Mouse (Mus musculus) midbrain, embryonic 11.5 days (tissue): Measurements from ENCODE around the gene Spcs1. TPM values are rescaled to one million over a fixed set of nuclear protein-coding genes. Genes with fewer than 3 reads are reported as not detected.
A peak's percentile ranks its signal among the peaks of the same experiment; 100 is the strongest.

Source experiments
- ATAC-seq: fragments of 200-750 bp; cut with Nextera tagmentation; 2 replicates; pipeline ENCODE4 v1.8.0; 2017; ENCODE audit warnings: moderate TSS enrichment, moderate library complexity; ENCODE audit not compliant: low FRiP score
- DNase-seq: peaks from one replicate; pipeline ENCODE4 v3.0.0; 2015; ENCODE audit warnings: low spot score; ENCODE audit errors: missing footprints
- H3K27ac ChIP-seq: fragments of 300-500 bp; sonication (generic); 2 replicates; pipeline ENCODE4 v1.5.1; 2014; ENCODE audit warnings: low read depth, low read length
- H3K27me3 ChIP-seq: fragments of 300-500 bp; sonication (generic); 2 replicates; pipeline ENCODE4 v1.6.1; 2014; ENCODE audit warnings: mild to moderate bottlenecking, low read length, moderate library complexity, mixed read lengths; ENCODE audit not compliant: control insufficient read depth, insufficient read depth
- H3K36me3 ChIP-seq: fragments of 300-500 bp; sonication (generic); 2 replicates; pipeline ENCODE4 v1.6.1; 2014; ENCODE audit warnings: mild to moderate bottlenecking, low read length, moderate library complexity, mixed read lengths; ENCODE audit not compliant: control insufficient read depth, insufficient read depth
- H3K4me1 ChIP-seq: fragments of 300-500 bp; sonication (generic); 2 replicates; pipeline ENCODE4 v1.6.1; 2014; ENCODE audit warnings: low read length; ENCODE audit not compliant: control insufficient read depth, insufficient read depth
- H3K4me2 ChIP-seq: fragments of 300-500 bp; sonication (generic); 2 replicates; pipeline ENCODE4 v1.6.1; 2014; ENCODE audit warnings: mild to moderate bottlenecking, moderate library complexity
- H3K4me3 ChIP-seq: fragments of 300-500 bp; sonication (generic); 2 replicates; pipeline ENCODE4 v1.5.1; 2014; ENCODE audit warnings: low read depth, low read length
- H3K9ac ChIP-seq: fragments of 300-500 bp; sonication (generic); 2 replicates; pipeline ENCODE4 v1.6.1; 2014; ENCODE audit warnings: low read length
- H3K9me3 ChIP-seq: fragments of 300-500 bp; sonication (generic); 2 replicates; pipeline ENCODE4 v1.6.1; 2016; ENCODE audit warnings: low read length; ENCODE audit not compliant: control insufficient read depth
- WGBS: fragments of 180-500 bp; shearing (Covaris S2); extraction: QIAGEN DNeasy Blood & Tissue Kit; methylation state at CpG from one replicate; pipeline ENCODE4 v1.1.7; 2014; 5-methylcytosine and 5-hydroxymethylcytosine counted together
- polyA plus RNA-seq: library from polyadenylated mRNA; unstranded; fragments of >200 nt; fragmentation: Nextera tagmentation; extraction: Ambion mirVana; gene quantifications from 2 replicates; pipeline ENCODE4 v1.2.1, GENCODE M21; 2014

Gene Spcs1
- polyA plus RNA-seq: 269 and 301 TPM in 2 replicates

DNA sequence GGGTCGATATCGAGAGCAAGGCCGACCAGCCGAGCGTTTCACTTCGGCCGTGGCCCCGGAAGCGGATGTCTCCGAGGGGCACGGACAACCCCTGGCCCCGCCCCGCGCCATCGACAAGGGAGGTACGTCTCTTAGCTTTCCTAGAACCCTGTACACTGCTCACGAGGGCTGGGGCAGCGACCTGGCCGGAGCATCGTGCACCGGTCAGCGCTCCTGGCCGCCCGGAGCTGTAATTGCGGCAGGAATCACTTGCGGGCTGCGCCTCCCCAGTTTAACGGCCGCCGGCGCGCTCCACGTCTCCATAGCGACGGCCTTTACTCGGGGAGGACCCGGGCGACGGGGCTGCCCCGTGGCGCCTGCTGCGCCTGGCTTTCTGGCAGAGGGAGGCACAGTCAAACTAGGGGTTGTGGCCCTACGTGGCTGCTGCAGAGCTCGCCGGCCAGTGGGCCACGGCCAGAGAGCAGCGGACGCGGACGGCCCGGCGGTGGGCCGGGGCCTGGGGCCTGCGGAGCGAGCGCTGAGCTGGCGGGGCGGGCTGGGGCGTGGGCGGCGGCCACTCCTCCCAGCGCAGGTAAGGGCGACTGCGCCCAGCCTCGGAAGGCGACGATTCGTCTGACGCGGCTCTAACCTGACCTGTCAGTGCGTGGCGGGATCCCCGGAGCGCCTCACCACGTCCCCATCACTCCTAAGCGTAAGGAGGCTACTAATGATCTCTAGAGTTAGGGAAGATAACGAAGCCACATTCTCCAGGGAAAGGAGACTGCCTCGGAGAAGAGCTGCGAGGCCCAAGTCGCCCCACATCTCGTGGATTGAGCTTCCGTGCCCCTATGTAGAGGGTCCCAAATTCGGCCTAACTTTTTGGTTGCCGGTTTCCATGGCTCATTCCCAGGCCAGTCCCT, at the start of gene Spcs1, which contains the start of gene Glt8d1:
TSS of gene Spcs1 (minus strand) at position 366 of the 899 bp plus-strand sequence.
TSS of gene Glt8d1 (plus strand) at position 94 of the 899 bp plus-strand sequence.
- DNase-seq (peak; percentile 98), ATAC-seq (peak; percentile 94)
- Histone ChIP-seq H3K4me3 (peak within 1 kb of the TSS; percentile 93), H3K9ac (peak within 1 kb of the TSS; percentile 91), H3K36me3 (no peaks in the 10 kb centered on the region), H3K27me3 (no peaks in the 10 kb centered on the region), H3K4me1 (peaks cover 11% of the 10 kb centered on the region), H3K27ac (peak within 1 kb of the TSS; percentile 87), H3K9me3 (no peaks in the 10 kb centered on the region), H3K4me2 (peak within 1 kb of the TSS; percentile 85)
- under 1% methylated on average over 83 of the region's 84 CpGs for WGBS

GRCm38 (mm10) chr14:31045817-31046216, 44.3 kb upstream of the Spcs1 start:
- Histone ChIP-seq H3K27me3 (no peaks in the 10 kb centered on the region), H3K9me3 (no peaks in the 10 kb centered on the region), H3K9ac (no peak overlapping the region), H3K4me2 (no peak overlapping the region), H3K27ac (no peak overlapping the region), H3K4me3 (no peak overlapping the region), H3K36me3 (peaks cover 29% of the 10 kb centered on the region), H3K4me1 (no peaks in the 10 kb centered on the region)
- 92% methylated on average over 1 of the region's 1 CpGs for WGBS
- ATAC-seq: no peak
- no peak for DNase-seq

DNA sequence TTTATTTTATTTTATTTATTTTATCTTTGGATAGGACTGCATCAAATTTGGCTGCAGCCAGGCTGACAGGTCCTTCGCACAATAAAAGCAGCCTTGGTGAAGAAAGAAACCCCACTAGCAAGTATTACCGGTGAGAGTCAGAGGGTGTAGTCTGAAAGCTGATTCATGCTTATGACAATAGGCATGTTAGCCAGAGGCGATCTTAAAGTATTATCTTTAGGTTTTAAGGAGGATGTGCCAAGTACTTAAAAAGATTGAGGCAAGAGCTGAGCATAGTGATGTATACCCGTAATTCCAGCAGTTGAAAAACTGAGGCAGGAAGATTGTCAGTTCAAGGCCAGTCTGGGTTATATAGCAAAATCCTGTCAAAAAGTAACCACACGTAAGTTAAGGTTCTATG, 43.8 kb upstream of the Spcs1 start:
- peaks cover 24% of the 10 kb centered on the region for H3K36me3 ChIP-seq
- no peaks in the 10 kb centered on the region for H3K27me3 ChIP-seq
- no peak overlapping the region for H3K4me2 ChIP-seq
- no peaks in the 10 kb centered on the region for H3K9me3 ChIP-seq
- no peak overlapping the region for H3K27ac ChIP-seq
- 93% methylated on average over 5 of the region's 5 CpGs for WGBS
- no peak for ATAC-seq
- no peak overlapping the region for H3K9ac ChIP-seq
- DNase-seq: no peak
- H3K4me3 ChIP-seq: no peak overlapping the region
- H3K4me1 ChIP-seq: no peaks in the 10 kb centered on the region

- no peak overlapping the region for H3K27ac ChIP-seq
- peaks cover under 1% of the 10 kb centered on the region; the same call in 1 of the 2 replicates for H3K4me1 ChIP-seq
- WGBS: 79% methylated on average over 3 of the region's 3 CpGs
- no peak overlapping the region for H3K4me2 ChIP-seq
- peaks cover 30% of the 10 kb centered on the region for H3K36me3 ChIP-seq
- DNase-seq: no peak
- H3K9me3 ChIP-seq: no peaks in the 10 kb centered on the region
- no peak for ATAC-seq
- no peak overlapping the region for H3K4me3 ChIP-seq
- H3K27me3 ChIP-seq: no peaks in the 10 kb centered on the region
- H3K9ac ChIP-seq: no peak overlapping the region
These were observed 24.3 kb upstream of the Spcs1 start for GRCm38 (mm10) chr14:31025785-31026184.

- H3K4me3 ChIP-seq: no peak overlapping the region
- peaks cover 12% of the 10 kb centered on the region for H3K4me1 ChIP-seq
- no peak overlapping the region for H3K9ac ChIP-seq
- H3K27ac ChIP-seq: no peak overlapping the region
- no peaks in the 10 kb centered on the region for H3K9me3 ChIP-seq
- ATAC-seq (no peak), DNase-seq (no peak)
- WGBS: 80% methylated on average over 1 of the region's 1 CpGs
- no peaks in the 10 kb centered on the region for H3K27me3 ChIP-seq
- H3K4me2 ChIP-seq: no peak overlapping the region
- peaks cover 25% of the 10 kb centered on the region for H3K36me3 ChIP-seq
These were observed 21.1 kb upstream of the Spcs1 start for GRCm38 (mm10) chr14:31022579-31022978.

DNA sequence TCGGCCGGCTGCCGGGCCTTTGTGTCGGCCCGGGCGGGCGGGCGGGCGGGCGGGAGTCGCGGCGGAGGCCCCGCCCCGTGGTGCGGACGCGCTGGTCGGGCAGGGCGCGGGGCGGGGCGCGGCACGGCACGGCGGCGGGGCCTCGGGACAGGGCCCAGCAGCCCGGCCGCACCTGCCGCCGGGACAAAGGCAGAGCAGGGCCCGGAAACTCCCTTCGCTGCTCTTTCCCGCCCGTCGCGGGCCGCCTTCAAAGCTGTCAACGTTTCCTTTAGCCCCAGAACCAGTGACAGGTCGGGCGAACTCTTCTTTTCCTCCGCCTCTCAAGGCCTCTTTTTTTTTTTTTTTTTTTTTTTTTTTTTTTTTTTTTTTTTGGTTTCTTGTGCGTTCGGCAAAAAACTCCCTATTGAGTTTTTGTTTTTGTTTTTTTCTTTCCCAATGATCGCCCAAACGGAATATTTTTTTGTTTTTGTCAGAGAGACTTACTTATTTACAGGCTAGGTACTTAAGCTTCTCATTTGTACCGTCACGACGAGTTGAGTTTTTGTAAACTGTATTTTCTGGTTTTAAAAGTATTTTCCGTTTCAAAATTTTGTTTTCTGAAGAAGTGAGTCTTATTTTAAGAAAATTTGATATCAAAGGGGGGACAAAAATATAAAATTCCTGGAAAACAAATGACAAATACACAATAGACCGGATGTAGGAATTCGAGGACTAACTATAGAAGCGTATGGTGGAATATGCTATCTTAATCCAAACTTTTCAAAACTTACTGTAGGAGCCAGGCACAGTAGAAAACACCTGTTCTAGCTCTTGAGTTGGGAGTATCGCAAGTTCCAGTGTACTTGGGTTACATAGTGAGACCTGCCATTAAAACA, 18.1 kb upstream of the Spcs1 start:
- DNase-seq (peak; percentile 98), ATAC-seq (peak; percentile 96)
- 7% methylated on average over 37 of the region's 56 CpGs for WGBS
- H3K4me1 ChIP-seq: peaks cover 14% of the 10 kb centered on the region
- H3K9ac ChIP-seq: peak overlapping the region; percentile 96
- peak overlapping the region; percentile 52 for H3K4me2 ChIP-seq
- no peaks in the 10 kb centered on the region for H3K9me3 ChIP-seq
- peaks cover 14% of the 10 kb centered on the region; the same call in 1 of the 2 replicates for H3K36me3 ChIP-seq
- H3K27ac ChIP-seq: peak overlapping the region; percentile 98
- peak overlapping the region; percentile 83 for H3K4me3 ChIP-seq
- no peaks in the 10 kb centered on the region for H3K27me3 ChIP-seq

DNA sequence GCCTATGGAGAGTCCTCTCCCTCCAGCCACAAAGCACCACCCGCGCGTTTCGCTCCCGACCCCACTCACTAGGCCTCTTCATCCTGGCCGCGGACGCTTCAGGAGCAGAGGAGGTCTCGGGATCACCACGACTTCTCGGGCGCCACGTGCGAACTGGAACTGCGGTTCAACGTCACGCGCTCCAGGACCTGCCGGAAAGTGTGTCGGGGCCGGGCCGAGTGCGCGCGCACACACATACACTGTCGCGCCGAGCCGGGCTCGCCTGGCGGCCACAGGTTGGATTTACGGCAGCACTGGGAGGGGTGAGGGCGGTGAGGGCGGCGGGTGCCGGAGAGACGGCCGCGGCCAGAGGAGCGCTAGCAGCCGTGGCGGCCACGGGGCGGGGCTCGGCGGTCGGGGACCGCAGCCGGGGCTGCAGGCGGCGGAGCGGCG, 17.4 kb upstream of the Spcs1 start, which contains the start of the genes Pbrm1 and Gnl3:
TSS of gene Pbrm1 (plus strand) at position 279 of the 432 bp plus-strand sequence.
TSS of gene Gnl3 (minus strand) at position 293 of the 432 bp plus-strand sequence.
- peak; percentile 95 for ATAC-seq
- Histone ChIP-seq H3K9ac (peak within 1 kb of the TSS; percentile 96), H3K36me3 (peaks cover 13% of the 10 kb centered on the region; the same call in 1 of the 2 replicates)

DNA sequence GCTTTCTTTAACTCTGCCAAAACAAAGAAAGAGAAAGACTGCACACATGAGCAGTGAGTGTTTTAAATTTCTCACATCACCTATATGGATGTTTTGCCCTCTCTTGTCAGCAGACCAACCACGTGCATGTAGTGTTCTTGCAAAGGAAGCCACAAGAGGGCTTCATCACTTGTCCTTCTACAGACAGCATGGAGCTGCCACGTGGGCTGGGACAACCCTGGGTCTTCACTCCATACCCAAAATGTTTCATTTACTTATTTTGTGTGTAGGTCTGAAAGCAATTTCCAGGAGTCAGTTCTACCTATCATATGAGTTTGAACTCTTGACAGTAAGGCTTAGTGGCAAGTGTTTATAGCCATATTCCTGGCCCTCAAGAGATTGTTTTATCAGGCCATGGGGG, 16.4 kb upstream of the Spcs1 start:
- no peaks in the 10 kb centered on the region for H3K27me3 ChIP-seq
- no peaks in the 10 kb centered on the region for H3K9me3 ChIP-seq
- no peak for DNase-seq
- peak overlapping the region; percentile 96 for H3K9ac ChIP-seq
- peaks cover 14% of the 10 kb centered on the region for H3K4me1 ChIP-seq
- peaks cover 20% of the 10 kb centered on the region for H3K36me3 ChIP-seq
- H3K4me3 ChIP-seq: peak overlapping the region; percentile 83
- peak overlapping the region; percentile 79 for H3K4me2 ChIP-seq
- ATAC-seq: no peak
- 2% methylated on average over 2 of the region's 2 CpGs for WGBS
- no peak overlapping the region for H3K27ac ChIP-seq

More for the DNA sequence above, 17.4 kb upstream of the Spcs1 start, which contains the start of the genes Pbrm1 and Gnl3:
- peak; percentile 99 for DNase-seq
- peaks cover 14% of the 10 kb centered on the region for H3K4me1 ChIP-seq
- WGBS: under 1% methylated on average over 49 of the region's 53 CpGs
- H3K9me3 ChIP-seq: no peaks in the 10 kb centered on the region
- H3K4me2 ChIP-seq: peak within 1 kb of the TSS; percentile 79
- no peaks in the 10 kb centered on the region for H3K27me3 ChIP-seq
- H3K4me3 ChIP-seq: peak within 1 kb of the TSS; percentile 83
- H3K27ac ChIP-seq: peak within 1 kb of the TSS; percentile 98
